Mouse (Mus musculus) gastrocnemius, adult 2 months (tissue): ENCODE measurements around the gene A4galt. TPM values are rescaled to one million over a fixed set of nuclear protein-coding genes. Genes with fewer than 3 reads are reported as not detected.
"Not testable (repeated sequence)": the region's sequence is repeated elsewhere in the genome, so short reads cannot be mapped to it uniquely, and the experiment has no call there.

ENCODE experiments used
- DNase-seq: peaks from one replicate; pipeline ENCODE4 v3.0.0; 2022
- H3K27ac ChIP-seq: fragments of 200-600 bp; 2 replicates; pipeline ENCODE4 v1.8.1; 2022; ENCODE audit warnings: mild to moderate bottlenecking
- H3K4me3 ChIP-seq: fragments of 200-600 bp; 2 replicates; pipeline ENCODE4 v1.8.1; 2022; ENCODE audit warnings: mild to moderate bottlenecking, moderate library complexity
- CTCF ChIP-seq: fragments of 200-600 bp; IDR thresholded peaks from 2 replicates; pipeline ENCODE4 v1.8.1; 2022; ENCODE audit warnings: antibody characterized with exemption, mild to moderate bottlenecking, moderate library complexity
- intact Hi-C: fragments of 180-260 bp; cut with DNase I; formaldehyde crosslinking; loops from one replicate; pipeline ENCODE4 v1.15.1; 2025
- total RNA-seq, 2 experiments: library from RNA; stranded (reverse); gene quantifications; 2 replicates each; pipeline ENCODE4 v1.2.3; 2021

A4galt gene
- total RNA-seq, 2 experiments from 2014 or later, result 2.8 to 4.0 TPM

- DNase-seq, result no peak
- Histone ChIP-seq H3K4me3 (no peak overlapping the region), H3K27ac (no peak overlapping the region)
- intact Hi-C loops, result no loop called here
- no peak for TF ChIP-seq CTCF
These were observed 39.3 kb upstream of the A4galt start for GRCm38 (mm10) chr15:83290899-83291298.

- DNase-seq, result no peak
- no peak for TF ChIP-seq CTCF
- no peak overlapping the region for H3K27ac ChIP-seq
These were observed 33.3 kb upstream of the A4galt start for GRCm38 (mm10) chr15:83284828-83285227.

GRCm38 (mm10) chr15:83282397-83282796 lies 30.8 kb upstream of the A4galt start:
- Histone ChIP-seq H3K4me3 (no peak overlapping the region), H3K27ac (no peak overlapping the region)
- intact Hi-C loops, result no loop called here
- no peak for DNase-seq
- TF ChIP-seq CTCF, result no peak

More at GRCm38 (mm10) chr15:83284828-83285227, 33.3 kb upstream of the A4galt start:
- intact Hi-C loops, result no loop called here
- no peak overlapping the region for H3K4me3 ChIP-seq

GRCm38 (mm10) chr15:83281303-83281702 lies 29.7 kb upstream of the A4galt start:
- Histone ChIP-seq H3K4me3 (no peak overlapping the region), H3K27ac (no peak overlapping the region)
- intact Hi-C loops, result no loop called here
- no peak for TF ChIP-seq CTCF
- no peak for DNase-seq

- intact Hi-C loops, result no loop called here
- no peak for TF ChIP-seq CTCF
- Histone ChIP-seq H3K27ac (no peak overlapping the region), H3K4me3 (no peak overlapping the region)
- no peak for DNase-seq
These were observed 27.0 kb upstream of the A4galt start for GRCm38 (mm10) chr15:83278579-83278978.

- Histone ChIP-seq H3K27ac (no peak overlapping the region), H3K4me3 (no peak overlapping the region)
- TF ChIP-seq CTCF, result no peak
- intact Hi-C loops, result no loop called here
- DNase-seq, result no peak
These were observed 25.9 kb upstream of the A4galt start for GRCm38 (mm10) chr15:83277451-83277850.

- H3K4me3 ChIP-seq, H3K27ac ChIP-seq, DNase-seq, intact Hi-C loops: not testable (repeated sequence)
These were observed 22.7 kb upstream of the A4galt start for GRCm38 (mm10) chr15:83274237-83274636.

GRCm38 (mm10) chr15:83273017-83273416 lies 21.4 kb upstream of the A4galt start:
- DNase-seq, result no peak

GRCm38 (mm10) chr15:83271221-83271620 lies 19.6 kb upstream of the A4galt start:
- H3K27ac ChIP-seq, intact Hi-C loops, DNase-seq, H3K4me3 ChIP-seq: not testable (repeated sequence)

More at GRCm38 (mm10) chr15:83273017-83273416, 21.4 kb upstream of the A4galt start:
- intact Hi-C loops, result no loop called here
- no peak for TF ChIP-seq CTCF
- Histone ChIP-seq H3K27ac (no peak overlapping the region), H3K4me3 (no peak overlapping the region)

- H3K27ac ChIP-seq, DNase-seq, H3K4me3 ChIP-seq, intact Hi-C loops: not testable (repeated sequence)
These were observed 18.4 kb upstream of the A4galt start for GRCm38 (mm10) chr15:83269985-83270384.

GRCm38 (mm10) chr15:83268428-83268827 lies 16.9 kb upstream of the A4galt start:
- Histone ChIP-seq H3K4me3 (peak overlapping the region; percentile 56), H3K27ac (peak overlapping the region; percentile 73)
- intact Hi-C loops, result not testable (repeated sequence)
- peak; percentile 46 for DNase-seq

GRCm38 (mm10) chr15:83265269-83265668 lies 13.7 kb upstream of the A4galt start:
- no peak for TF ChIP-seq CTCF
- intact Hi-C loops, result no loop called here
- no peak for DNase-seq
- H3K27ac ChIP-seq, result no peak overlapping the region
- no peak overlapping the region for H3K4me3 ChIP-seq

- H3K27ac ChIP-seq, result no peak overlapping the region
- no peak for TF ChIP-seq CTCF
- no peak for DNase-seq
- H3K4me3 ChIP-seq, result no peak overlapping the region
- intact Hi-C loops, result no loop called here
These were observed 11.8 kb upstream of the A4galt start for GRCm38 (mm10) chr15:83263405-83263804.

- Histone ChIP-seq H3K27ac (no peak overlapping the region), H3K4me3 (no peak overlapping the region)
- peak; percentile 44 for DNase-seq
- intact Hi-C loops, result no loop called here
- TF ChIP-seq CTCF, result no peak
These were observed 6.3 kb upstream of the A4galt start for GRCm38 (mm10) chr15:83257906-83258305.

- TF ChIP-seq CTCF, result no peak
- no peak for DNase-seq
- H3K27ac ChIP-seq, result no peak overlapping the region
These were observed 4.9 kb upstream of the A4galt start for GRCm38 (mm10) chr15:83256491-83256890.

More at GRCm38 (mm10) chr15:83256491-83256890, 4.9 kb upstream of the A4galt start:
- no peak overlapping the region for H3K4me3 ChIP-seq
- intact Hi-C loops, result no loop called here
